Mouse (Mus musculus) erythroblast, embryonic 14.5 days (primary cell): Measurements from ENCODE around the gene Ptprj. TPM values are rescaled to one million over a fixed set of nuclear protein-coding genes. Genes with fewer than 3 reads are reported as not detected.

Experiments used
- H3K27me3 ChIP-seq: 2 replicates; pipeline ENCODE4 v1.6.1; 2012; ENCODE audit warnings: inconsistent platforms; ENCODE audit not compliant: control insufficient read depth
- H3K36me3 ChIP-seq: 2 replicates; pipeline ENCODE4 v1.6.1; 2012; ENCODE audit warnings: mild to moderate bottlenecking, inconsistent platforms; ENCODE audit not compliant: control insufficient read depth
- H3K4me1 ChIP-seq: 2 replicates; pipeline ENCODE4 v1.6.1; 2012; ENCODE audit warnings: inconsistent platforms; ENCODE audit not compliant: control insufficient read depth
- H3K4me3 ChIP-seq: replicated peaks from 2 replicates; pipeline ENCODE3; 2012; ENCODE audit warnings: moderate library complexity, mild to moderate bottlenecking, inconsistent platforms
- H3K9me3 ChIP-seq: 2 replicates; pipeline ENCODE4 v1.6.1; 2012; ENCODE audit warnings: low read length, inconsistent platforms, mixed read lengths; ENCODE audit not compliant: control insufficient read depth
- GATA1 ChIP-seq: IDR thresholded peaks from 2 replicates; pipeline ENCODE4 v1.6.1; 2012; ENCODE audit warnings: low read length, inconsistent platforms, mixed read lengths
- TAL1 ChIP-seq: IDR thresholded peaks from 3 replicates; pipeline ENCODE4 v1.6.1; 2012; ENCODE audit warnings: low read length, inconsistent platforms, mixed read lengths
- polyA plus RNA-seq: library from polyadenylated mRNA; stranded (reverse); fragments of >175 nt; gene quantifications from 2 replicates; pipeline ENCODE4 v1.2.3, GENCODE M21; 2012

The Ptprj gene
- polyA plus RNA-seq, 1 experiment: not detected

- no peak overlapping the region for H3K4me3 ChIP-seq
- no peak for TF ChIP-seq GATA1
- no peaks in the 10 kb centered on the region for H3K27me3 ChIP-seq
- H3K36me3 ChIP-seq: no peaks in the 10 kb centered on the region
- peaks cover 15% of the 10 kb centered on the region for H3K4me1 ChIP-seq
- no peaks in the 10 kb centered on the region for H3K9me3 ChIP-seq
Observed at GRCm38 (mm10) chr2:90611959-90612571, 31.6 kb upstream of the Ptprj start.

DNA sequence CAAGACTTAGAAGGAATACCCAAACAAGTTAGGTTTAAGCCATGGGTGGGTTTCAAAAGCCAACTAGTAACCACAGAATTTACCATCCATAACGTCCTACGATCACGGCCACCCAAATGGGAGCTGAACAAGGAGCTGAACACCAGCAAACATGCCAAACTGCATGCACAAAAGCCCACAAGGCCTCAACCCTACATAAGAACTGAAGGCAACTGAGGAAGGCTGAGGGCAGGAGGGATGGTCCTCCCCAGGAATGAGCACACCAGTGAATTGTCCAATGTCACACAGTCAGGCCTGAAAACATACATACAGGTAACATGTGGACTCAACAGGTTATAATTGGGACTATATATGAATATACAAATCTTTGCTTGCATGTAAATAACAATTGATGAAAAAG lies 20.6 kb upstream of the Ptprj start:
- H3K36me3 ChIP-seq: no peaks in the 10 kb centered on the region
- TF ChIP-seq TAL1 (no peak), GATA1 (no peak)
- H3K4me1 ChIP-seq: no peaks in the 10 kb centered on the region
- H3K4me3 ChIP-seq: no peak overlapping the region
- H3K9me3 ChIP-seq: no peaks in the 10 kb centered on the region; the same call in 1 of the 2 replicates
- H3K27me3 ChIP-seq: no peaks in the 10 kb centered on the region

DNA sequence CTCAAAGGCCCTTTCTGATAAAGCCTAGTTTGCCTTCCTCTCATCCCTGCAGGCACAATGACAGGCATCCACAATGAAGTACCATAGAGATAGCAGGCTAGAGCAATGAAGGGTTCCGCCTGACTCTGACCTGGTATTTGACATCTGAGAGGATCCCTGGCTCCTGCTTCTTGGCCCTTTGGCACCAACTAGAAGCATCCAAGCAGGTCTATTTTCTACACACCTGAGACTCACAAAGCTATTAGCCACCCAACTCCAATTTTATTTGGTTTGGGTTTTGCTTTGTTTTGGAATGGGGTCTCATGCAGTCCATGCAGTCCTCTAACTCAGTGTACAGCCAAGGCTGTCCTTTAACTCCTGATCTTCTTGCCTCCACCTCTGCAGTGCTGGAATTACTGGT lies 7.7 kb upstream of the Ptprj start:
- no peaks in the 10 kb centered on the region for H3K36me3 ChIP-seq

GRCm38 (mm10) chr2:90584506-90584905 lies 4.1 kb upstream of the Ptprj start:
- no peak for TF ChIP-seq TAL1
- H3K4me1 ChIP-seq: peaks cover 33% of the 10 kb centered on the region

More for the DNA sequence above, 7.7 kb upstream of the Ptprj start:
- peaks cover 2% of the 10 kb centered on the region for H3K4me1 ChIP-seq
- TF ChIP-seq TAL1 (no peak), GATA1 (no peak)
- H3K9me3 ChIP-seq: no peaks in the 10 kb centered on the region
- peaks cover 2% of the 10 kb centered on the region for H3K27me3 ChIP-seq
- no peak overlapping the region for H3K4me3 ChIP-seq

DNA sequence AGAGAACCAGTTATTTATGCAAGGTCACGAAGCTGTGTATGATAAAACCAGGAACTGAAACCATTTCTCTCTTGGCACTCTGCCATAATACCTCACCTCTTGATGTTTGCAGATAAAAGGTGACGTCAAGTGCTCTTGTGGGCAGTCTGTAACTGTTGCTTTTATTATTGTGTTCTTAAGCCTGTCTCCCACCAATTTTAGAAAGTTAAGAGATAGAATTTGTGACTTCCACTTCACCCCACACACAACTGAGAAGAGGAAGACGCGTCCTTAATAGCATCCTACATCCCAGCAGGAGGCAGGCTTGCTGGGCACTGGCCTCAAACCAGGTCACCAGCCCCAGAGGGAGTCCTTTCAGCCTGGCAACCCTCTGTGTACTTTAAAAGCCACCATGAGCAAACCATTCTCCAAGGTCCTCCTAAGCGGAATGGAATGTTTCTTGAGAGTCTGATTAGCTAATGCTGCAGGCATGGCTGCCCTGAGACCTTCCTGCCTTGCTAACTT lies 3.2 kb upstream of the Ptprj start:
- H3K4me3 ChIP-seq: no peak overlapping the region
- H3K9me3 ChIP-seq: no peaks in the 10 kb centered on the region
- peaks cover 33% of the 10 kb centered on the region for H3K27me3 ChIP-seq
- TF ChIP-seq GATA1 (no peak), TAL1 (no peak)
- no peaks in the 10 kb centered on the region for H3K36me3 ChIP-seq
- peaks cover 40% of the 10 kb centered on the region for H3K4me1 ChIP-seq

More at GRCm38 (mm10) chr2:90584506-90584905, 4.1 kb upstream of the Ptprj start:
- no peak overlapping the region for H3K4me3 ChIP-seq
- no peaks in the 10 kb centered on the region for H3K9me3 ChIP-seq
- H3K36me3 ChIP-seq: no peaks in the 10 kb centered on the region
- peaks cover 30% of the 10 kb centered on the region for H3K27me3 ChIP-seq

DNA sequence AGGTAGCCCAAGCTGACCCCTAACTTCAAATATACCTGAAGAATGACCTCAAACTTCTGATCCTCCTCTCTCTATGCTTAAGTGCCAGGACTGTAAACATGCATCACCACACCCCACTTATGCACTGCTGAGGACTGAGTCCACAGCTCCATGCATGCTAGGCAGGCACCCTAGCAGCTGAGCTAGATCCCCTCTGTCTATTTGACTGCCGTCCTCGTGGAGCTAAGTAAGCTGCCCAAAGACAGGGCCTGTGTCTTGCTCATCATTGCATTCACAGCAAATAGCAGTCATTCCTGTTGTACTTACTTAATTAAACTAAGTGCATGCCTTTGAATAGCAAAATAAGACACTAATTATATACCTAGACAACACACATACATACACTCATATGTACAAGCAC lies 2.4 kb upstream of the Ptprj start:
- Histone ChIP-seq H3K4me3 (no peak overlapping the region), H3K27me3 (peaks cover 33% of the 10 kb centered on the region), H3K4me1 (peaks cover 43% of the 10 kb centered on the region), H3K36me3 (no peaks in the 10 kb centered on the region), H3K9me3 (no peaks in the 10 kb centered on the region)
- no peak for TF ChIP-seq TAL1
- no peak for TF ChIP-seq GATA1

- H3K9me3 ChIP-seq: no peaks in the 10 kb centered on the region
- peaks cover 43% of the 10 kb centered on the region for H3K4me1 ChIP-seq
- no peak for TF ChIP-seq TAL1
- TF ChIP-seq GATA1: no peak
- peaks cover 33% of the 10 kb centered on the region for H3K27me3 ChIP-seq
- no peaks in the 10 kb centered on the region for H3K36me3 ChIP-seq
- no peak overlapping the region for H3K4me3 ChIP-seq
Observed at GRCm38 (mm10) chr2:90582311-90582710, 1.9 kb upstream of the Ptprj start.

DNA sequence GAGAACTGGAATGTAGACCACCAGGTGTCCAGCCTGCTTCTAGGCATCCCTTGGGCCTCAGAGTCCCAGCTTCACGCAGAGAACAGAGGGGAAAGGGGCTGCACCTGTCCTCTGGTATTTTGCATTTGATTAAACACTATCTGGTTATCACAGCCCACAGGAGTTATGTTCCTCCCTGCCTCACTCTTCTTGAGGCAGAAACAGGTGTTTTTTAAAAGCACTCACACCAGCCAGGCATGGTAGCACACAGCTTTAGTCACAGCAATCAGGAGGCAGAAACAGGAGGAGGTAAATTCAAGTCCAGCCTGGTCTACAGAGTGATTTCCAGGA lies 1.3 kb upstream of the Ptprj start:
- Histone ChIP-seq H3K9me3 (no peaks in the 10 kb centered on the region), H3K4me3 (no peak overlapping the region), H3K27me3 (peaks cover 33% of the 10 kb centered on the region), H3K4me1 (peaks cover 43% of the 10 kb centered on the region), H3K36me3 (no peaks in the 10 kb centered on the region)
- TF ChIP-seq TAL1 (no peak), GATA1 (no peak)

- Histone ChIP-seq H3K4me3 (peak overlapping the region; percentile 87), H3K4me1 (peaks cover 46% of the 10 kb centered on the region), H3K27me3 (peaks cover 33% of the 10 kb centered on the region), H3K36me3 (no peaks in the 10 kb centered on the region), H3K9me3 (no peaks in the 10 kb centered on the region)
- TF ChIP-seq GATA1 (no peak), TAL1 (no peak)
Observed at GRCm38 (mm10) chr2:90581006-90581795, 754 bp upstream of the Ptprj start.
